Mouse (Mus musculus): ENCODE measurements at regions not wholly inside any gene's neighbourhood (a gene's known extent, or its start where the extent isn't known, plus 50 kb on each side); places are given as distances from the start of the nearest gene placed in this dataset.
"Not testable (repeated sequence)": the region's sequence is repeated elsewhere in the genome, so short reads cannot be mapped to it uniquely, and the experiment has no call there.

DNA sequence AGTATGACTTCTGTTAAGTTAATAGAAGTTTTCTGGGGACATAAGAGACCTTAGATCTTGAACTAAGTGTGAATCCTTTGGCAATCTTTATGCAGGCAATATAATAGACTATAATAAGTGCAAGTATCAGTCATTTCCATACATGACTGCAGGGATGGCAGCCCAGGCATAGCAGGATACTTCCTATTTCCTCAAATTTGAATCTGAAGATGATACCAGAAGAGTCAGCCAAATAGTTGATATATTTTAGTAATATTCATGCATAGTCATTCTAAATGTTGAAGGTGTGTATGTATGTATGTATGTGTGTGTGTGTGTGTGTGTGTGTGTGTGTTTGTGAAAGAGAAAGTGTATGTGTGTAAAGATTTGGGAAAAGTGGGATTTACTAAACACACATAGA lies 64.3 kb downstream of the Prl2c2 start:
- DNase-seq (ENCODE audit: extremely low spot score in 1 of 2, low spot score in 2 of 2); H3K27ac ChIP-seq; H3K4me3 ChIP-seq; intact Hi-C loops (cut with DNase I): not testable (repeated sequence)

DNA sequence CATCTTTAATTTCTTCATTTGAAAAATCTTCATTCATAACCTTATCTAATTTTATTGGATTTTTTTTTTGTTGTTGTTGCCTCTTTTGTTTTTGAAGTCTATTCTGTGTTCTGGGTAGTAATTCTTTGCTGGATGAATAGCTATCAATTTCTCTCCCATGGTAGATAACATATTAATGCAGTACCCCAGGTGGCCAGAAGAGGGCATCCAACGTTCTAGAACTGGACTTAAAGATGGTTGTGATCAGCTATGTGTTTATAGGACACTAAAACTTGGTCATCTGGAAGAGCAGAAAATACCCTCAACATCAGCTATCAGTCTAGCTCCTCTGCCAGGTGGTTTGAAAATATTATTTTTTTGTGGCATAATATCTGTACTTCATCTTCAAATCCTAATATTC lies 70.1 kb downstream of the Prl2c2 start:
- H3K4me3 ChIP-seq; H3K27ac ChIP-seq; DNase-seq (ENCODE audit: extremely low spot score in 1 of 2, low spot score in 2 of 2); intact Hi-C loops (cut with DNase I): not testable (repeated sequence)
- peak; percentile 17 for TF ChIP-seq CTCF (IDR thresholded peaks at IDR 0.05)

DNA sequence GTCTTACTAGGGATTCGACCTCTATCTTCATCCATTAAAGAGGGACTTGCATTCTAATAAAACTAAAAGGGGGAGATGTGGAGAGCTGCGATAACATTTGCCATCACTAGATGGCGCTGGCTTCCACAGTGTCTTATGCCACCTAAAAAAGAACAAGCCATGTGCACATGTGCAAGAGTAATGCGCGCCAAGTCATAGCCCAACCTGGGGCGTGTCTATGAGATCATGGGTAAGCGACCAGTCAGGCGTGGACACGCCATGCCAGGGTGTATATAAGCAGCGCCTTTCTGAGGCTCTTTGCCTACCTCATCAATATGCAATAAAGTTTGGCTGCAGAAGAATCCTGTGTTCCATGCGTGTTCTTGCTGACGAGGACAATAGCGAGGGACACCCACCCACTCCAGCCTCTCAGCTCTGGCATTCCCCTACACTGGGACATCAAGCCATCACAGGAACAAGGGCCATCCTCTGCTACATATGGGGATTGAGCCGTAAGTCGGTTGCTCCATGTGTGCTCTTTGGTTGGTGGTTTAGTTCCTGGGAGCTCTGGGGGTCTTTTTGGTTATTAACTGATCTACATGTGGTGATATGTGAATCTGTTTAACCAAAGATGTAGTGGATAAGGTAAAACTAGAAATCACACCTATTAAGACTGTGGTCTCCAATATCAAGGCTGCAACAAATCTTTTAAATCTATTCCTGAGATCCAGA lies 73.1 kb downstream of the Prl2c2 start:
- H3K27ac ChIP-seq; intact Hi-C loops (cut with DNase I); H3K4me3 ChIP-seq; DNase-seq (ENCODE audit: extremely low spot score in 1 of 2, low spot score in 2 of 2): not testable (repeated sequence)

DNA sequence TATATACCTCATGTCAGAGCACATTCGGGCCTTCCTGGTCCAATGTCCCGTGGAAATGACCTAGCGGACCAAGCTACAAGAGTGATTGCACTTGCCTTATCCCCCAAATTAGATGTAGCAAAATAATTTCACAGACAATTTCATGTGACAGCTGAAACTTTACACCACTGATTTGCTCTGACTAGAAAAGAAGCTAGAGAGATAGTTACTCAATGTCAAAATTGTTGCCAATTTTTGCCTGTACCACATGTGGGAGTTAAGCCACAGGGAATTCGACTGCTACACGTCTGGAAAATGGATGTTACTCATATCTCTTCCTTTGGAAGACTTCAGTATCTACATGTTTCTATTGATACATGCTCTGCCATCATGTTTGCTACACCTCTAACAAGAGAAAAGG lies 74.6 kb downstream of the Prl2c2 start:
- Histone ChIP-seq H3K4me3 (no peak overlapping the region), H3K27ac (no peak overlapping the region)
- DNase-seq (ENCODE audit: extremely low spot score in 1 of 2, low spot score in 2 of 2): no peak
- no peak for TF ChIP-seq CTCF (IDR thresholded peaks at IDR 0.05)
- intact Hi-C loops (cut with DNase I): no loop called here

DNA sequence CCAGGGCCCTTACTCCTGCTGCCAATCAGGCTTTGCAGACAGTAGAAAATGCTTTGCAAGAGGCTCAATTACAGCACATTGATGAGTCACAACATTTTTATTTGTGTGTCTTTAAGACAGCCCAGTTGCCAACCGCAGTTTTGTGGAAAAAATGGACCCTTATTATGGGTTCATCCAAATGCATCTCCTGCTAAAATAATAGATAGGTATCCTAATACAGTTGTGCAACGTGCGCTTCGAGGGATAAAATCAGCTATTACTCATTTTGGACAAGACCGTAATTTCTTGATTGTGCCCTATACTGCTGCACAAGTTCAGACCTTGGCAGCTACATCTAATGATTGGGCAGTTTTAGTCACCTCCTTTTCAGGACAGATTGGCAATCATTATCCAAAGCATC lies 75.4 kb downstream of the Prl2c2 start:
- DNase-seq (ENCODE audit: extremely low spot score in 1 of 2, low spot score in 2 of 2): no peak
- intact Hi-C loops (cut with DNase I): no loop called here
- Histone ChIP-seq H3K27ac (no peak overlapping the region), H3K4me3 (no peak overlapping the region)
- TF ChIP-seq CTCF (IDR thresholded peaks at IDR 0.05): no peak

DNA sequence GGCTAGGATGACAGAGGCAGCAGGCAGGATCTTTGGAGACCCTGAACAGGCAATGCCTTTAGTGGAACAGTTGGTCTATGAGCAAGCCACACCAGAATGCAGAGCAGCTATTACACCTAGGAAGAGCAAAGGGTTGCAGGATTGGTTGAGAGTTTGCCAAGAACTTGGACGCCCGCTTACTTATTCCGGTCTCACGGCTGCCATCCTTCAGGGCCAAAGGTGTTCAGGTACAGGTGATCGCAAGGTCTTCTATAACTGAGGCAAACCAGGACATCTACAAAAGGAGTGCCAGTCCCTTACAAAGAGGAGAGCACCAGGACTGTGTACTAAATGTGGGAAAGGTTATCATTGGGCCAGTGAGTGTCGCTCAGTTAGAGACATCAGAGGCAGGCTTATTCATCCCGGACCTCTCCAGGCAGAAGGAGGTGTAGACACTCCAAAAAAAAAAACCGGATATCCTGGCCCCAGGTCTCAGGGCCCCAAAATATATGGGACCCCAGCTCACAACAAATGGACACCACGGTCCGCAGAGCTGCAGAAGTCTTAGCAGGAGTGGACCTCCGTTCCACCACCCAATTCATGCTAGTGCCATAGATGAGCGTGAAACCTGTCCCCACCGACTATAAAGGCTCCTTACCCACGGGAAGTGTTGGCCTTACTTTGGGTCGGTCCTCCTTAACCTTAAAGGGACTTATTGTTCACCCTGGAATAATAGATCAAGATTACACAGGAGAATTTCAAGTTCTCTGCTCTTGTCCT lies 77.4 kb downstream of the Prl2c2 start:
- no peak for TF ChIP-seq CTCF (IDR thresholded peaks at IDR 0.05)
- no peak overlapping the region for H3K4me3 ChIP-seq
- intact Hi-C loops (cut with DNase I): no loop called here
- no peak overlapping the region for H3K27ac ChIP-seq
- no peak for DNase-seq (ENCODE audit: extremely low spot score in 1 of 2, low spot score in 2 of 2)

DNA sequence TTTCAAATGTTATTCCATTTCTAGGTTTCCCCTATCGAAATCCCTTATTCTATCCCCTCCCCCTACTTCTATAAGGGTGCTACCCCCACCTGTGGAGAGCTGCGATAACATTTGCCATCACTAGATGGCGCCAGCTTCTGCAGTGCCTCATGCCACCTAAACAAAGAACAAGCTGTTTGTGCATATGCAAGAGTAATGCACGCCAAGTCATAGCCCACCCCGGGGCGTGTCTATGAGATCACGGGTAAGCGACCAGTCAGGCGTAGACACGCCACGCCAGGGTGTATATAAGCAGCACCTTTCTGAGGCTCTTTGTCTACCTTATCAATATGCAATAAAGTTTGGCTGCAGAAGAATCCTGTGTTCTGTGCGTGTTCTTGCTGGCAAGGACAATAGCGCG lies 79.6 kb downstream of the Prl2c2 start:
- TF ChIP-seq CTCF (IDR thresholded peaks at IDR 0.05): no peak; the same call in 1 of the 2 replicates
- H3K27ac ChIP-seq: no peak overlapping the region
- DNase-seq (ENCODE audit: extremely low spot score in 1 of 2, low spot score in 2 of 2): no peak
- intact Hi-C loops (cut with DNase I): no loop called here
- no peak overlapping the region for H3K4me3 ChIP-seq

DNA sequence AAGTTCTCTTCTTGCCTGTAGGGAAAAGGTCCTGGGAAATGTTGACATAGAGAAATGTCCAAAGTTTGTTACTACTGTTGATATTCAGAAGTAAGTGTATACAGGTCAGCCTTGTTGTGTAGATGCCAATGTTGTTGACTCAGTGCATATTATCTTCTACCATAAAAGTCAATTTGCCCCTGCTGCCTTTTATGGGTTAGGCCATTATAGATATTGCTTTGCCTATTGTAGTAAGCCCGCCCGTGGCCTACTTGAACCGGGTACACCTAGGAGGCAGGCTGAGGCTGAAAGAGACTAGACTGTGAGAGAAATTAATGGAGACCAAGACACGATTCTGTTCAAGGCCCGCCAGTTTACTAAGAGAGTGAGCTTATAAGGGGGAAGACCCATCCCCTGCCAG lies 92.3 kb downstream of the Prl2c2 start:
- Histone ChIP-seq H3K27ac (no peak overlapping the region), H3K4me3 (no peak overlapping the region)
- DNase-seq (ENCODE audit: extremely low spot score in 1 of 2, low spot score in 2 of 2): no peak
- no peak for TF ChIP-seq CTCF (IDR thresholded peaks at IDR 0.05)
- intact Hi-C loops (cut with DNase I): no loop called here

DNA sequence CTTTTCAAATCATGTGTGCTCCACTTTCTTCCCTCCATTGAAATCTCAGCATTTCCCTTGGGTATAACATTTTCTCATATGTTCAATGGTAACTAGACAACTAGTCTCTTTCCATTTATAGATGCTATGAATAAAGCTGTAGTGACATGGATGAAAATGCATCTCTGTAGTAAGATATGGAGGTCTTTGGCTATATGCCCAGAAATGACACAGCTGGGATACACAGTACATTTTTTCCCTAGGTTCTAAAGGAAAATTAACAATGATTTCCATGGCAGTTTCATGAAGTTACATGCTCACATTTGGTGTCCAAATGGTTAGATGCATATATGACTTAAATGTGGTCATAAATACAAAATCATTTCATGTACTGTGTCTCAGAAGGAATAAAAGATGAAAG lies 99.0 kb downstream of the Prl2c2 start:
- H3K27ac ChIP-seq: no peak overlapping the region
- no peak for TF ChIP-seq CTCF (IDR thresholded peaks at IDR 0.05)
- no peak for DNase-seq (ENCODE audit: extremely low spot score in 1 of 2, low spot score in 2 of 2)

DNA sequence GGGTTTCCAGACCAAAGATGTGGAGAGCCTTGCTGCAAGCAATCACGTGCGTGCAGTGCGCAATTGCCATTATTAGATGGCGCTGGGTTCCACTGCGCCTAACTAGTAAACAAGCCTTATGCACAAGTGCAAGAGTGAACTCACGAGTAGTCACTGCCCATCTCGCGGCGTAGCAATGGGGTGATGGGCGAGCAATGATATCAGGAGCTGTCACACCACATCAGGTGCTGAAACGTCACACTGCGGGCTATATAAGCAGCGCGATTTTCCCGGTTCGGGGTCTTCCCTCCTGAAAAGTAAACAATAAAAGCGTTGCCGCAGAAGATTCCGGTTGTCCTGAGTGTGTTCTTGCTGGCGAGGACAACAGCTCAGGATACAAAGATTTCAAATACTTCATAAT lies 89.8 kb upstream of the Prl2c3 start:
- intact Hi-C loops (cut with DNase I); H3K4me3 ChIP-seq; DNase-seq (ENCODE audit: extremely low spot score in 1 of 2, low spot score in 2 of 2); H3K27ac ChIP-seq: not testable (repeated sequence)

More for the DNA sequence above, 99.0 kb downstream of the Prl2c2 start:
- intact Hi-C loops (cut with DNase I): no loop called here
- no peak overlapping the region for H3K4me3 ChIP-seq

DNA sequence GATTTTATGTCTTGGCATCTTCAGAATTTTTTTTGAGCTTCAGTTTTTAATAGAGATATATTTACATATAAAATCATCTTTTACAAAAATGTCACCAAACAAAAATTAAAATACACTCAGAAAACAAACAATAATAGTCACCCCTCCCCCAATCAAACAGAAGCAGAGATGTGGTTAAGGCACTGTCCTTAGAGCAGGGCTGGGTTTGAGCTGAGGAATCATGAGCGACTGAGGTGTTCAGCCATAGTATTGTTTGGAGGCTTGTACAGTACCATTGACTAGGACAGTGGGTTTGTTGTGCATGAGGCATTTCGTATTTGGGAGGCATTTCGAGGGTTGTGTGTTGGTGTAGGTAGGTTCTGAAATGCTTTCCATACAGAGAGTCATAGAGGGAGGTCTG lies 79.6 kb upstream of the Prl2c3 start:
- H3K27ac ChIP-seq; intact Hi-C loops (cut with DNase I); DNase-seq (ENCODE audit: extremely low spot score in 1 of 2, low spot score in 2 of 2); H3K4me3 ChIP-seq: not testable (repeated sequence)

DNA sequence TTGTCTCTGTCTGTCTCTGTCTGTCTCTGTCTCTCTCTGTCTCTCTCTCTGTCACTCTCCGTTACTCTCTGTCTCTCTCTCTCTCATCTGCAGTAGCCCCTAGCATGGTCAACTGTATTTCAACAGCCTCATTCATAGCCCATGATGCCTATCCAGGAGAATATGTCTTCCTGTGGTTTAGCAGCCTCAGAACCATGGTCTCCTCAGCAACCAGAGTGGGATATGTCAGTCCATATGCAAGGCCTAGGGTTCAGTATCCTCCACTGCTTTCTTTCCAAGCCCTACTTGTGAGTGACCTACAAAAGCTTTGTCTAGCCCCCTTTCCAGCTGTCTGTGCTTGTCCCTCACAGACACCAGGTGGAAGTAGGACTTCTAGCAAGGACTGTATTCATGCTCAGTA lies 65.1 kb upstream of the Prl2c3 start:
- H3K4me3 ChIP-seq; H3K27ac ChIP-seq; intact Hi-C loops (cut with DNase I); DNase-seq (ENCODE audit: extremely low spot score in 1 of 2, low spot score in 2 of 2): not testable (repeated sequence)

DNA sequence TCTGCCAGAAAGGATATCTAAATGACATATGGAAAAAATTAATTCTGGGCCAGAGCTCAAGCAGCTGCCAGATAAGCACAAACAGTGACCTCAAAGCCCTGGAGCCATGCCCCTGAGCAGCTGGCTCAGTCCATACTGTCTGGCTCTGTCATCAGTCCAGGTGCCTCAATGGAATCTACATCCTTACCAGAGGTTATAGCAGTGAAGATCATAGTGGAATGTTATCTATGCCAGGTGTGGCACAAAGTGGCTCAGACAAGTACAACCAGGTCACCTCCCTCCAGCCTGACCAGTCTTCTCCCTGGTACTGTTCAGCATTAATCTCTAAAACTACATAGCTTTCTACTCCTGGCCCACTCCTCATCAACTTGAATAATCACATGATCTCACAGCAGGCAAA lies 64.4 kb upstream of the Prl2c3 start:
- no peak for TF ChIP-seq CTCF (IDR thresholded peaks at IDR 0.05)
- no peak for DNase-seq (ENCODE audit: extremely low spot score in 1 of 2, low spot score in 2 of 2)
- intact Hi-C loops (cut with DNase I): no loop called here
- no peak overlapping the region for H3K27ac ChIP-seq
- no peak overlapping the region for H3K4me3 ChIP-seq

DNA sequence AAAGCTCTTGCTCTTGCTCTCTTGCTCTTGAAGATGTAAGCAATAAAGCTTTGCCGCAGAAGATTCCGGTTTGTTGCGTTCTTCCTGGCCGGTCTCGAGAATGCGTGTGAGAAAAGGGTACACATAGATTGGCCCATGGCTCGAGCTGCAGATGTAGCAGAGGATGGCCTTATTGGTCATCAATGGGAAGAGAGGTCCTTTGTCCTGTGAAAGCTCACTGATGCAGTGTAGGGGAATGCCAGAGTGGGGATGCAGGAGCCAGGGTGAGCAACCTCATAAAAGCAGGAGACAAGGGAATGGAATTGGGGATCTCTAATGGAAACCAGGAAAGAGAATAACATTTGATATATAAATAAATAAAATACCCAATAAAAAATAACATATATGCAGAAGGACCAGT lies 63.7 kb upstream of the Prl2c3 start:
- DNase-seq (ENCODE audit: extremely low spot score in 1 of 2, low spot score in 2 of 2); H3K4me3 ChIP-seq; H3K27ac ChIP-seq; intact Hi-C loops (cut with DNase I): not testable (repeated sequence)

DNA sequence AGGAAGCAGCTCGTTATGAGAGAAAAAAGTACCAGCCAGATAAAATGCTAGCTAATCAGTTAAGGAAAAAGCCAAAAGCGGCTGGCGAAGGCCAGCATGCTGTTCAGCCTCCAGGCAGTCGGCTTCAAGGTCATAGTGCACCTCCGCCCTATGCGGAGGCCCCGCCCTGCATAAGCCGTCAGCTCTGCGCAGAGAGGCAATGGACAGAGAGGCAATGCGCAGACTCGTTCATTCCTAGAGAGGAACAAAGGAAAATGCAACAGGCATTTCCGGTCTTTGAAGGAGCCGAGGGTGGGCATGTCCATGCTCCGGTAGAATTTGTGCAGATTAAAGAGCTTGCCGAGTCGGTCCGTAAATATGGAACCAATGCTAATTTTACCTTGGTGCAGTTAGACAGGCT lies 61.1 kb upstream of the Prl2c3 start:
- H3K4me3 ChIP-seq; intact Hi-C loops (cut with DNase I); DNase-seq (ENCODE audit: extremely low spot score in 1 of 2, low spot score in 2 of 2); H3K27ac ChIP-seq: not testable (repeated sequence)

DNA sequence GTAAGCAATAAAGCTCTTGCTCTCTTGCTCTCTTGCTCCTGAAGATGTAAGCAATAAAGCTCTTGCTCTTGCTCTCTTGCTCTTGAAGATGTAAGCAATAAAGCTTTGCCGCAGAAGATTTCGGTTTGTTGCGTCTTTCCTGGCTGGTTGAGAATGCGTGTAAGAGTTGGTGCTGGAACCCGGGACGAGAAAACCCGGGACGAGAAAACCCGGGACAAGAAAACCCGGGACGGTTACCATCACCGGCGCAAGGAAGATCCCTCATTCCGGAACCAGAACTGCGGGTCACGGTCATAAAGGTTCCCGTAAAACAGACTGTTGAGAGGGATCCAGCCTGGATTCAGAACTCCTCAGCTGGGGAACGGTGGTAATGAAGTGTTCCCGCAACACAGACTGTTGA lies 60.1 kb upstream of the Prl2c3 start:
- DNase-seq (ENCODE audit: extremely low spot score in 1 of 2, low spot score in 2 of 2); intact Hi-C loops (cut with DNase I); H3K4me3 ChIP-seq; H3K27ac ChIP-seq: not testable (repeated sequence)
